Mouse (Mus musculus) neural tube, embryonic 10.5 days (tissue): Measurements from ENCODE around the gene Smg6.

Experiments used
- DNase-seq: peaks from one replicate; pipeline ENCODE4 v3.0.0-alpha.2; 2017; ENCODE audit warnings: low spot score; ENCODE audit errors: extremely low spot score

The Smg6 gene

GRCm38 (mm10) chr11:75142749-75143148 is 217.1 kb downstream of the Smg6 start:
- DNase-seq = no peak

- no peak for DNase-seq
Observed at GRCm38 (mm10) chr11:75145841-75146240, 220.2 kb downstream of the Smg6 start.

DNA sequence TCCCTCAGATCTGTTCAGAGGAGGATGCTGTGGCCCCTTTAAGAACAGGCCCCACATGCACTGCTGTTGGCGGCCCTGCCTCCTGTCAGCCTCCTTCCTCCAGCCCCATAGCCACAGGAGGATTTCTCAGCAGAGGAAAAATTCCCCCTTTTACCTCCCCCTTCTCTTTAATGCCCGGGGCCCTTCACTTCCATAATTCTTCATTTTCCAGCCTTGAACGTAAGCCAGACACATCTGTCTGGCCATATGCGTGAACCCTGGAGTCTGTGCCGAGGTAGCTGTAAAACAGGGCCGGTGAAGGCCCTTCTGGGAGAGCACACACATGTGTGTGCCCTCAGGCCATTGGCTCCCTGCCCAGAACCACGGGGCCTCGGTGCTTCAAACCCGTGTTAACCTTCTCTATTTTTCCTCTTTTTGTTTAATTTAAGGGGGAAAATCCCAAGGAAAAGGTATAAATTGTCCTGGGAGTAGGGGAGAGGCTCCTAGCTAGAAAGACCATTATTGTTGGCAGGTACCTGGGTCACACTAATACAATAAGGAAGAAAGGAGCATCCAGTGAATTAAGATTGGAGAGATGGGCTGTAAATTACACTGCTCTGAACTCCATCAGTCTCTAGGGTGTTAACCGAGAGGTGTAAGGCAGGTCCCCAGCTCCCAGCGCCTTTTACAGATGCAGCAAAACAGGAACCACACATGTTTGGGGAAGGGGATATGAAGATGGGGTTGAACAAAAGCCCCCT is 221.7 kb downstream of the Smg6 start:
- DNase-seq = peak; percentile 31

DNA sequence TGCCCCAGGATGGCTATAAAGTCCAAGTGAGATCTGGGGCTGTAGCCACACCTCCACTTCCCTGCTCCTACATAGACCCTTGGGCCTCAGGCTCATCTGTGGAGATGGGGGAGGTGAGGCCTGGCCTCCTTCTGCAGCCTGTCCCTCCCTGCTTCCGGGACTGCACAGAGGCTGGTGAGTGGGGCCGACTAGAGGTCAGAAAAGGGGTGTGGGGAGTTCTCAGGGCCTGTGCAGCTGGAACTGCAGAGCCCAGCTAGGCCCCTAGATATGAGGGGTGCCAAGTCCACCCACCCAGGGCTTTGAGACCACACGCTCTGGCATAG is 222.2 kb downstream of the Smg6 start:
- peak; percentile 43 for DNase-seq

- DNase-seq = no peak
Observed at GRCm38 (mm10) chr11:75148332-75149035, 222.9 kb downstream of the Smg6 start.

GRCm38 (mm10) chr11:75150346-75150745 is 224.7 kb downstream of the Smg6 start:
- DNase-seq = no peak

DNA sequence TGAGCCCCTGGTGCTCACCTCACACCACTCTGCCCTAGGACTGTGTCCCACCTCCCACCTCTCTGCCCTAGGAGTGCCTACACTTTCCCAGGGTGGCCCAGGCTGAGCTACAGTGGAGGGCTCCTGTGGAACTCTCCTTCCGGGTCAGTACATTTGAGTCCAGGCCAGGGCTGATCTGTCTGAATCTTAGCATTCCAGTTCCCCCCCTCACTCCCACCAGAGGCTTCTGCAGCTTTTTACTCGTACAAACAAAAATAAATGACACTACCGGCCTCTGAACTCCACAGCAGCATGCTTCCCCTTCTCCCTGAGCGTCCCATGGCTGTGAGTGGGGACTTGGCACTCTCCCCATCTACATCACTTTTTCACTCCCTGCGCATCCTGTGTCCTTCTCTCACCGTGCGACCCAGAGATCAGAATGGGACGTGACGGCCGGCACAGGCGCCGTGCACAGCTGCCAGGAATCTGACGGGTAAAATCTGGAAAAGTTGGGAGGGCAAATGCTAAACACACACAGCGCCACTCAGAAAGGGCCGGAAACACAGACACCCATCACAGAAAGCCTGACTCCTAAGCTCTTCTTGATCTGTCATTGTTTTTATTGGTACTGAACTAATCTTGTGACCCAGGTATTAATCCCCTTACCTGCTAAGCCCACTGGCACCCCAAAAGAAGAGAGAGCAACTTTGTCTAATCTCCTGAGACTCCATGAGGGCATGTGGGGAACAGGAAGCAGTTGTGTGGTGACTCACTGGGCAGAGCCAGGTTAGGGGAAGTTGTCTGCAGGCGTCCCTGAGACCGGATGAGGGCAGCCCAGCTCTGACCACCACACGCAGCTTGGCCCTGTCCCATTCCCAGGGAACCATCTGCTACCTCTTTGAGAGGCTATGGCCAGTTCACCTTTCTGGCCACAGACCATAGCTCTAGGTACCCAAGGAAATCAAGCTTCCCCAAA is 227.3 kb downstream of the Smg6 start:
- no peak for DNase-seq

- DNase-seq = no peak
Observed at GRCm38 (mm10) chr11:75154053-75154585, 228.5 kb downstream of the Smg6 start.

DNA sequence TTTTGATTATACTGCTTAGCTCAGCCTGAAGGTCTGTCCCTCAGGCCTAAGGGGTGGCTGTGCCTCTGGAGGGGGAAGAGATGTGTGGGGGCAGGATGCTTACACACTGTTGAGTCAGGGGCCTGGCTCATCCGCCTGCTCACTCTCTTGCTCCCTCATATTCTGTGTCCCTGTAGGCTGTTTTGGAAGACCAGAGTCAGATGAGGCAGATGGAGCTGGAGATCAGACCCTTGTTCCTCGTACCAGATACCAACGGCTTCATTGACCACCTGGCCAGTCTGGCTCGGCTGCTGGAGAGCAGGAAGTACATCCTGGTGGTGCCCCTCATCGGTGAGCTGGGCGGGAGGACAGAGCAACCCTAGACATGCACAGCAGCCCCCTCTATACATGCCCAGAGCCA is 230.4 kb downstream of the Smg6 start:
- DNase-seq = no peak

DNA sequence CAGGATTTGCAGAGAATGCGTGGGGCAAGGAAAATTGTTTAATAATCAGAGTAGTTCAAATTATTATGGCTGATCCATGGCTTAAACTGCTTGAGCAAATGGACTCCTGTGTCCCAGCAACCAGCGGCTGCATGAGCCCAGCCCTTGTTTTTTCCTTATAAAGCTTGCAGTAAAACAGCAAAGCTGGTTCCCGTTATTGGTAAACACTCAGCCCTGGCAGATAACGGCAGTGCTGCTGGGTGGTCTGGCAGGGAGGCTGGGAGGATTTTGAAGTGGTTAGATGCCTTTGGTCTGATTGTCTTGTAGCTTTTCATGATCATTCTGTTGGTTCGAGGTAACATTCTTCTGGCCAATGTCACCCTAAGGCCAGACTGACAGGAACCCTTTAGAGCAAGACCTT is 230.8 kb downstream of the Smg6 start:
- DNase-seq = no peak

DNA sequence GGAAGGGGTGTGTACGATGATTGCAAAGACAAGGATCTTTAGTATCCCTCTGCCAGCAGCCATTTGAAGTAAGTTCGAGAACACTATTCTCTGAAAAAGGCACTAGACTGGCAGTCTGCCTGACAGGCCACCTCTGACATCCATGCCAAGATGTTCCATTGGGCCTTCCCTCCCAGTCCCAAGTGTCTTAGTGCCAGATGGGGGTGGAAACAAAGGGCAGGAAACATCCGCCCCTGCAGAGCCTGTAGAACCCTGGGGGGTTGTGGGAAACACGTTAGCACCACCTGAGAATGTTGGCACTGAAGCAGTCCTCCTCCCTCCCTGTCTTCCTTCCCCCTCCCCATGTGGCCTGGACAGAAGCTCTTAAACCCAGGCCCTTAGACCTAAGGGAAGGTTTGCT is 231.4 kb downstream of the Smg6 start:
- no peak for DNase-seq

- no peak for DNase-seq
Observed at GRCm38 (mm10) chr11:75157901-75158300, 232.3 kb downstream of the Smg6 start.

DNA sequence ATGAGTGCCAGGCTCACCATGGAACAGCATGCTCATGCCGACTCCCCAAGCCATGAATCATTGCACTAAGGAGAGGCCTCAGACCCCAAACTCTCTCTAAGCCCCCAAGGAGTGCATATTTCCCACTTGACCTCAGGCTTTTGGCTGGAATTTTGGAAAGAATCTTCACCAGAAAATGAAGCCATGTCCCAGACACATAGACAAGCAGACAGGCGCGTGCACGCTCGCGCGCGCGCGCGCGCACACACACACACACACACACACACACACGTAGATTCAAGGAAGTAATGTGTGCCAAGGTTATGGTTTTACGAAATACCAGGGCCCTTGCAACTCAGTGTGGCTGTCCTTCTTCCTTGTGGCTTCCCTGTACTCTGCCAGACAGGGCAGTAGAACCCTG is 232.8 kb downstream of the Smg6 start:
- no peak for DNase-seq

GRCm38 (mm10) chr11:75159564-75159963 is 233.9 kb downstream of the Smg6 start:
- no peak for DNase-seq

DNA sequence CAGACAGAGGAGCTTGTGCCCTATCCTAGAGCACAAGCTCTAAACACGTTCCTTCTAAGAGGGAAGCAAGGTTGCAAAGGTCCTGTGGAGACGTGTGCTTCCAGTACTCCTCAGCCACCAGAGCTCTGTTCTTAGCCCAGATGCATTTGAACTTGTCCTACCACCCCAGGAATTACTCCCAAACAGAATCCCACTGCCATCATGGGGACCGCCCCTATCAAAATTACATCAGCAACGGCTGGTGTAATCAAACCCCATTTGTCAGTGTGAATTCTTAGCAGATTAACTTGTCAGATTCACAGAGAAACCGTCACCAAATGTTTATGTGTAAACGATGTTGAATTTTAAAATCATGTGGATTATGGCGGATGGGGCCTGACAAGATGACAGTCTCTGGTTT is 235.3 kb downstream of the Smg6 start:
- no peak for DNase-seq

- DNase-seq = no peak
Observed at GRCm38 (mm10) chr11:75161417-75162008, 235.9 kb downstream of the Smg6 start.

DNA sequence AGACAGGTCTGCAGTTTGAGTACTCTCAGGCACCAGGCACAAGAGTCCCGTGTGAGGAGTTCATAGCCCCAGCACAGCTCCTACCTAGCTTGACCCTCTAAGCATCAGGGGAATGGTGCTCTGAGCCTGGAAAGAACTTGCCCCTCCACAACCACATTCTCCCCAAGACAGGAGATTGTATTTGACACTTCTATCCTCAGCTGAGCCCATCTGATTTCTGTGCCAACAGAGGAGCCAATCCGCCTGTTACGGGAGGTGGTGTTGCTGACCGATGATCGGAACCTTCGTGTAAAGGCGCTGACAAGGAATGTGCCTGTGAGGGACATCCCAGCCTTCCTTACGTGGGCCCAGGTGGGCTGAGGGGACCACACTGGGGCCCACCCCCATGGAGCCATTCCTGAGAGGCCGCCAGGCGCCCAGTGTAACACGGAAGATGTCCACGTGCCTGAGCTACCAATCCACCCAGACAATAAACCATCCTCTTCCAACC is 237.0 kb downstream of the Smg6 start:
- no peak for DNase-seq

DNA sequence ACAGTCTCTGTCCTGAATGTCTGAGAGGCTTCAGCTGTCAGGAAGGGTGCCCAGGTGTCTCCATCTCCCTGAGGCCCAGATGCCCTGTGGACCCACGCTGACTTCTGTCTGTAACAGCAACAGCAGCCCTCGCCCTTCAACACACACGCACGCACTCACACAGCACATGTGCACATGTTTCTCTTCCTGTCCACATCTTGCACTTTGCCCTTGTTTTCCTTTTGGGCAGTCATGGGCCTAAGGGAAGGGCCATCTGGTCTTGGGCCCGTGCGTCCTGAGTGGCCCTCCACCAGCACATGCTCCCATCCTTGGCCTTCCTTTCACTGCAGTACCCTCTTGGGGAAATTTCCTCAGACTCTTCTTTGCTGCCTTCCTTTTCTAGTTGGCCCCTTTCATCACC is 237.8 kb downstream of the Smg6 start:
- DNase-seq = no peak

DNA sequence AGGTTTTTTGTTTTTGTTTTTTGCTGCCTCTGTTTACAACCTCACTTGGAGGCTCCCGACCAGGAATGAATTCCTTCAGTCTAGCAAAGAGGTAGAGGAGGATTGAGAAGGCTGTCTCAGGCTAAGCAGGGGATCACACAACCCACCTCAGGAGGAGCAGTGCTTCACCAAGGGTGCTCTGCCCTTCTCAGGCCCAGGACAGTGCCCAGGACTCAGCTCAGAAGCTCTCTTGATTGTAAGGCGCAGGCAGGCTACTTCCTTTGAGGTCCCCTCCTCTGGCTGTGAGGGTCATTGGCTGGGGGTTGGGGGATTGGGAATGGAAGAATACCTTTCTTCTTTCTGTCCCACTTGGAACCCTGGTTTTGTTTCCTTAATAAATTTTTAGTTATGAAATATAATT is 238.4 kb downstream of the Smg6 start:
- no peak for DNase-seq

GRCm38 (mm10) chr11:75164750-75165149 is 239.1 kb downstream of the Smg6 start:
- DNase-seq = no peak
